Mouse (Mus musculus): ENCODE measurements at regions not wholly inside any gene's neighbourhood (a gene's known extent, or its start where the extent isn't known, plus 50 kb on each side); places are given as distances from the start of the nearest gene placed in this dataset.

GRCm38 (mm10) chr12:95563431-95563830, 128.6 kb upstream of the Flrt2 start:
- TF ChIP-seq ZNF384 (IDR thresholded peaks at IDR 0.05; ENCODE audit: low read depth, low read length): no peak
- TF ChIP-seq ZC3H11A (IDR thresholded peaks at IDR 0.05; ENCODE audit: borderline replicate concordance, low read depth, low read length): no peak
- no peak for TF ChIP-seq HCFC1 (IDR thresholded peaks at IDR 0.05; ENCODE audit: borderline replicate concordance, insufficient read depth, low read length)
- TF ChIP-seq CHD2 (IDR thresholded peaks at IDR 0.05; ENCODE audit: low read depth, low read length): no peak
- no peak for TF ChIP-seq MAFK (IDR thresholded peaks at IDR 0.05; ENCODE audit: insufficient read depth, low read depth, low read length)
- in situ Hi-C loops (cut with MboI; ENCODE audit: low sequenced_read_pairs in 2 of 2, unreplicated experiment in 2 of 2): no loop called here
- Histone ChIP-seq H3K36me3 (ENCODE audit: control insufficient read depth, insufficient read depth, low read length, poor library complexity, severe bottlenecking) (no peaks in the 10 kb centered on the region), H3K27ac (ENCODE audit: insufficient read depth, low read depth, low read length, poor library complexity, severe bottlenecking) (no peak overlapping the region), H3K4me1 (ENCODE audit: control insufficient read depth in 2 of 2, insufficient read depth in 2 of 2, low read length in 2 of 2, poor library complexity in 1 of 2) (no peaks in the 10 kb centered on the region), H3K9ac (ENCODE audit: insufficient read depth, low read depth, low read length, poor library complexity, severe bottlenecking) (no peak overlapping the region), H3K4me3 (ENCODE audit: insufficient read depth in 1 of 2, low read depth in 1 of 2, low read length in 2 of 2, poor library complexity in 1 of 2, severe bottlenecking in 1 of 2) (no peak overlapping the region), H3K9me3 (ENCODE audit: control insufficient read depth, insufficient read depth, low read depth, low read length) (no peaks in the 10 kb centered on the region)
- no peak for DNase-seq (ENCODE audit: low read depth, low spot score)

GRCm38 (mm10) chr12:95576772-95577171, 115.3 kb upstream of the Flrt2 start:
- Histone ChIP-seq H3K9me3 (ENCODE audit: control insufficient read depth, insufficient read depth, low read depth, low read length) (no peaks in the 10 kb centered on the region), H3K27ac (ENCODE audit: insufficient read depth, low read depth, low read length, poor library complexity, severe bottlenecking) (no peak overlapping the region), H3K9ac (ENCODE audit: insufficient read depth, low read depth, low read length, poor library complexity, severe bottlenecking) (no peak overlapping the region), H3K4me1 (ENCODE audit: control insufficient read depth in 2 of 2, insufficient read depth in 2 of 2, low read length in 2 of 2, poor library complexity in 1 of 2) (no peaks in the 10 kb centered on the region), H3K4me3 (ENCODE audit: insufficient read depth in 1 of 2, low read depth in 1 of 2, low read length in 2 of 2, poor library complexity in 1 of 2, severe bottlenecking in 1 of 2) (no peak overlapping the region), H3K36me3 (ENCODE audit: control insufficient read depth, insufficient read depth, low read length, poor library complexity, severe bottlenecking) (no peaks in the 10 kb centered on the region)
- TF ChIP-seq ZC3H11A (IDR thresholded peaks at IDR 0.05; ENCODE audit: borderline replicate concordance, low read depth, low read length) (no peak), ZNF384 (IDR thresholded peaks at IDR 0.05; ENCODE audit: low read depth, low read length) (no peak), HCFC1 (IDR thresholded peaks at IDR 0.05; ENCODE audit: borderline replicate concordance, insufficient read depth, low read length) (no peak), CHD2 (IDR thresholded peaks at IDR 0.05; ENCODE audit: low read depth, low read length) (no peak), MAFK (IDR thresholded peaks at IDR 0.05; ENCODE audit: insufficient read depth, low read depth, low read length) (no peak)
- in situ Hi-C loops (cut with MboI; ENCODE audit: low sequenced_read_pairs in 2 of 2, unreplicated experiment in 2 of 2): no loop called here
- DNase-seq (ENCODE audit: low read depth, low spot score): no peak

GRCm38 (mm10) chr12:95589011-95589410, 103.0 kb upstream of the Flrt2 start:
- no peak for DNase-seq (ENCODE audit: low read depth, low spot score)
- no peak overlapping the region for H3K4me3 ChIP-seq (ENCODE audit: insufficient read depth in 1 of 2, low read depth in 1 of 2, low read length in 2 of 2, poor library complexity in 1 of 2, severe bottlenecking in 1 of 2)
- TF ChIP-seq MAFK (IDR thresholded peaks at IDR 0.05; ENCODE audit: insufficient read depth, low read depth, low read length): no peak
- TF ChIP-seq CHD2 (IDR thresholded peaks at IDR 0.05; ENCODE audit: low read depth, low read length): no peak
- TF ChIP-seq HCFC1 (IDR thresholded peaks at IDR 0.05; ENCODE audit: borderline replicate concordance, insufficient read depth, low read length): no peak
- TF ChIP-seq ZC3H11A (IDR thresholded peaks at IDR 0.05; ENCODE audit: borderline replicate concordance, low read depth, low read length): no peak
- no peak for TF ChIP-seq ZNF384 (IDR thresholded peaks at IDR 0.05; ENCODE audit: low read depth, low read length)
- no peaks in the 10 kb centered on the region for H3K36me3 ChIP-seq (ENCODE audit: control insufficient read depth, insufficient read depth, low read length, poor library complexity, severe bottlenecking)
- no peaks in the 10 kb centered on the region for H3K9me3 ChIP-seq (ENCODE audit: control insufficient read depth, insufficient read depth, low read depth, low read length)
- in situ Hi-C loops (cut with MboI; ENCODE audit: low sequenced_read_pairs in 2 of 2, unreplicated experiment in 2 of 2): no loop called here
- H3K27ac ChIP-seq (ENCODE audit: insufficient read depth, low read depth, low read length, poor library complexity, severe bottlenecking): no peak overlapping the region
- no peak overlapping the region for H3K9ac ChIP-seq (ENCODE audit: insufficient read depth, low read depth, low read length, poor library complexity, severe bottlenecking)
- no peaks in the 10 kb centered on the region for H3K4me1 ChIP-seq (ENCODE audit: control insufficient read depth in 2 of 2, insufficient read depth in 2 of 2, low read length in 2 of 2, poor library complexity in 1 of 2)

GRCm38 (mm10) chr12:95619281-95619680, 72.7 kb upstream of the Flrt2 start:
- TF ChIP-seq ZC3H11A (IDR thresholded peaks at IDR 0.05; ENCODE audit: borderline replicate concordance, low read depth, low read length): no peak
- in situ Hi-C loops (cut with MboI; ENCODE audit: low sequenced_read_pairs in 2 of 2, unreplicated experiment in 2 of 2): no loop called here

DNA sequence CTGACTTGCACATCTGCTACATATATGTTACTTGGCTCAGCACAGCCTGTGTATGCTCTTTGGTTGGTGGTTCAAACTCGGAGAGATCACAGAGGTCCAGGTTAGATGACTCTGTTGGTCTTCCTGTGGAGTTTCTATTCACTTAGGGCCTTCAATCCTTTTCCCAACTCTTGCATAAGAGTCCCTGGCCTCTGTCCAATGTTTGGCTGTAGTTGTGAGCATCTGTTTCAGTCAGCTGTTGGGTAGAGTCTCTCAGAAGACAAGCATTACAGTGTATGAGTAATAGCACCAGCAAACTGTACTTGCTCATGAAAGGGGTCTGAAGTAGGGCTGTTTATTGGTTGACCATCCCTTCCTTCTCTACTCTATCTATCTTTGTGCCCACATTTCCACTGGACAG, 61.0 kb upstream of the Flrt2 start:
- no peak for DNase-seq (ENCODE audit: low read depth, low spot score)
- no peaks in the 10 kb centered on the region for H3K4me1 ChIP-seq (ENCODE audit: control insufficient read depth in 2 of 2, insufficient read depth in 2 of 2, low read length in 2 of 2, poor library complexity in 1 of 2)
- H3K9ac ChIP-seq (ENCODE audit: insufficient read depth, low read depth, low read length, poor library complexity, severe bottlenecking): no peak overlapping the region
- no peak for TF ChIP-seq HCFC1 (IDR thresholded peaks at IDR 0.05; ENCODE audit: borderline replicate concordance, insufficient read depth, low read length)
- TF ChIP-seq ZNF384 (IDR thresholded peaks at IDR 0.05; ENCODE audit: low read depth, low read length): no peak
- TF ChIP-seq MAFK (IDR thresholded peaks at IDR 0.05; ENCODE audit: insufficient read depth, low read depth, low read length): no peak
- TF ChIP-seq CHD2 (IDR thresholded peaks at IDR 0.05; ENCODE audit: low read depth, low read length): no peak
- no peak for TF ChIP-seq ZC3H11A (IDR thresholded peaks at IDR 0.05; ENCODE audit: borderline replicate concordance, low read depth, low read length)
- in situ Hi-C loops (cut with MboI; ENCODE audit: low sequenced_read_pairs in 2 of 2, unreplicated experiment in 2 of 2): no loop called here
- no peaks in the 10 kb centered on the region for H3K9me3 ChIP-seq (ENCODE audit: control insufficient read depth, insufficient read depth, low read depth, low read length)
- no peak overlapping the region for H3K27ac ChIP-seq (ENCODE audit: insufficient read depth, low read depth, low read length, poor library complexity, severe bottlenecking)
- no peak overlapping the region for H3K4me3 ChIP-seq (ENCODE audit: insufficient read depth in 1 of 2, low read depth in 1 of 2, low read length in 2 of 2, poor library complexity in 1 of 2, severe bottlenecking in 1 of 2)
- no peaks in the 10 kb centered on the region for H3K36me3 ChIP-seq (ENCODE audit: control insufficient read depth, insufficient read depth, low read length, poor library complexity, severe bottlenecking)

More at GRCm38 (mm10) chr12:95619281-95619680, 72.7 kb upstream of the Flrt2 start:
- H3K4me3 ChIP-seq (ENCODE audit: insufficient read depth in 1 of 2, low read depth in 1 of 2, low read length in 2 of 2, poor library complexity in 1 of 2, severe bottlenecking in 1 of 2): no peak overlapping the region
- no peaks in the 10 kb centered on the region for H3K36me3 ChIP-seq (ENCODE audit: control insufficient read depth, insufficient read depth, low read length, poor library complexity, severe bottlenecking)
- DNase-seq (ENCODE audit: low read depth, low spot score): no peak
- no peaks in the 10 kb centered on the region for H3K4me1 ChIP-seq (ENCODE audit: control insufficient read depth in 2 of 2, insufficient read depth in 2 of 2, low read length in 2 of 2, poor library complexity in 1 of 2)
- no peak overlapping the region for H3K9ac ChIP-seq (ENCODE audit: insufficient read depth, low read depth, low read length, poor library complexity, severe bottlenecking)
- no peaks in the 10 kb centered on the region for H3K9me3 ChIP-seq (ENCODE audit: control insufficient read depth, insufficient read depth, low read depth, low read length)
- H3K27ac ChIP-seq (ENCODE audit: insufficient read depth, low read depth, low read length, poor library complexity, severe bottlenecking): no peak overlapping the region
